Mouse (Mus musculus): ENCODE data around the gene Myb.

Gene Myb

GRCm38 (mm10) chr10:21114459-21114858 lies 46.3 kb downstream of the Myb start:
- DNase-seq = no peak

- DNase-seq = no peak
These were observed 48.1 kb downstream of the Myb start for GRCm38 (mm10) chr10:21112689-21113088.

- DNase-seq = no peak
These were observed 51.3 kb downstream of the Myb start for GRCm38 (mm10) chr10:21109337-21110056.

- no peak for DNase-seq
These were observed 52.0 kb downstream of the Myb start for GRCm38 (mm10) chr10:21108796-21109195.

GRCm38 (mm10) chr10:21108182-21108581 lies 52.6 kb downstream of the Myb start:
- DNase-seq = no peak

GRCm38 (mm10) chr10:21105206-21105605 lies 55.6 kb downstream of the Myb start:
- no peak for DNase-seq

GRCm38 (mm10) chr10:21102689-21103088 lies 58.1 kb downstream of the Myb start:
- DNase-seq = no peak

GRCm38 (mm10) chr10:21101948-21102347 lies 58.8 kb downstream of the Myb start:
- DNase-seq = no peak

GRCm38 (mm10) chr10:21100646-21101249 lies 60.0 kb downstream of the Myb start:
- DNase-seq = no peak

- no peak for DNase-seq
These were observed 61.3 kb downstream of the Myb start for GRCm38 (mm10) chr10:21099515-21099914.

- no peak for DNase-seq
These were observed 65.2 kb downstream of the Myb start for GRCm38 (mm10) chr10:21095541-21095940.

- no peak for DNase-seq
These were observed 65.9 kb downstream of the Myb start for GRCm38 (mm10) chr10:21094896-21095295.

- DNase-seq = no peak
These were observed 67.5 kb downstream of the Myb start for GRCm38 (mm10) chr10:21093301-21093700.

- DNase-seq = no peak
These were observed 68.1 kb downstream of the Myb start for GRCm38 (mm10) chr10:21092501-21093270.

GRCm38 (mm10) chr10:21090922-21091700 lies 69.7 kb downstream of the Myb start:
- no peak for DNase-seq

GRCm38 (mm10) chr10:21089541-21089940 lies 71.2 kb downstream of the Myb start:
- no peak for DNase-seq

GRCm38 (mm10) chr10:21087614-21088232 lies 73.1 kb downstream of the Myb start:
- no peak for DNase-seq

- no peak for DNase-seq
These were observed 75.7 kb downstream of the Myb start for GRCm38 (mm10) chr10:21085044-21085443.

- DNase-seq = no peak
These were observed 77.3 kb downstream of the Myb start for GRCm38 (mm10) chr10:21083391-21083918.

- no peak for DNase-seq
These were observed 78.3 kb downstream of the Myb start for GRCm38 (mm10) chr10:21082447-21082846.

- no peak for DNase-seq
These were observed 83.5 kb downstream of the Myb start for GRCm38 (mm10) chr10:21077151-21077719.

GRCm38 (mm10) chr10:21076731-21077130 lies 84.1 kb downstream of the Myb start:
- no peak for DNase-seq
